Mouse (Mus musculus): ENCODE data around the gene Kansl1. TPM values are rescaled to one million over a fixed set of nuclear protein-coding genes. Genes with fewer than 3 reads are reported as not detected.

The Kansl1 gene
- total and polyA plus RNA-seq, 3 experiments: 17.3 to 48.4 (median 24.7) TPM

DNA sequence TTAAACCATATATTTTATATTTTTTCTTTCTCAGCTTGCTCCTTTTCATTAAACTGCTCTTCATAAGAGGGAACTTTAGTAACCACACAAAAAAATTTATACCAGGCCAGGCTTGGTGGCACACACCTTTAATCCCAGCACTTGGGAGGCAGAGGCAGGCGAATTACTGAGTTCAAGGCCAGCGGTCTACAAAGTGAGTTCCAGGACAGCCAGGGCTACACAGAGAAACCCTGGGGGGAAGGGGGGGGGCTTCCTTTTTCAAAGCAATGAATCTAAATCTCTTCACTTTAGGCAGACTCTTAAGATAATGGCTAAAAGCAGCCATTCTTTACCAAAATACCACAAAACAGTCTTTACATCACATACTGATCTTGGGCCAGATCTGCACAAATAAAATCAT lies 9.0 kb downstream of the Kansl1 start:
- peaks cover 0 to 24% of the 10 kb centered on the region in 2 experiments; a peak in 2 of 4 replicates for H3K4me1 ChIP-seq (ENCODE audit: control insufficient read depth in 1 of 2, insufficient read depth in 2 of 2)
- TF ChIP-seq CTCF (conservative IDR thresholded peaks at IDR 0.05 in 1 of 2, IDR thresholded peaks at IDR 0.05 in 1 of 2; ENCODE audit: low read depth in 2 of 2, low read length in 2 of 2) (no peak), PAX5 (IDR thresholded peaks at IDR 0.05; ENCODE audit: low read length) (no peak), ZMIZ1 (IDR thresholded peaks at IDR 0.05; ENCODE audit: low read depth, low read length) (no peak), EP300 (IDR thresholded peaks at IDR 0.05; ENCODE audit: low read length) (no peak), ZNF384 (IDR thresholded peaks at IDR 0.05; ENCODE audit: low read depth, low read length) (no peak)
- H3K79me2 ChIP-seq (replicated peaks; ENCODE audit: control insufficient read depth, extremely low read depth, insufficient read depth, poor library complexity, severe bottlenecking): peaks cover 31% of the 10 kb centered on the region
- H3K9me3 ChIP-seq (replicated peaks; ENCODE audit: low read length): no peaks in the 10 kb centered on the region
- no peak overlapping the region for H3K4me3 ChIP-seq (replicated peaks in 1 of 3; ENCODE audit: low read depth in 2 of 3, low read length in 2 of 3, poor library complexity in 1 of 3)
- no peak overlapping the region for H3K27ac ChIP-seq (ENCODE audit: insufficient read depth, low read depth)
- peaks cover 25 to 66% of the 10 kb centered on the region in 2 experiments for H3K36me3 ChIP-seq (replicated peaks in 1 of 2; ENCODE audit: control insufficient read depth in 1 of 2, insufficient read depth in 1 of 2, low read length in 1 of 2)
- no peak for DNase-seq (ENCODE audit: extremely low read depth)
- in situ Hi-C loops (cut with MboI; ENCODE audit: low pct_ligation_motif_present, low pct_unique_long_range_greater_than_20kb, low sequenced_read_pairs) (loop anchor here (5.0 to 10.0 kb wide), 2 partner anchors 127 to 155 kb away; no protein-coding TSS in a partner anchor), dilution Hi-C loops (cut with MboI; ENCODE audit: extremely low pct_ligation_motif_present, extremely low pct_unique_long_range_greater_than_20kb, low sequenced_read_pairs) (no loop called here)
- no peak overlapping the region for H3K4me2 ChIP-seq (ENCODE audit: insufficient read depth, low read depth, poor library complexity, severe bottlenecking)
- H3K9ac ChIP-seq (ENCODE audit: insufficient read depth, low read depth): no peak overlapping the region
- no peaks in the 10 kb centered on the region for H3K27me3 ChIP-seq (replicated peaks)

DNA sequence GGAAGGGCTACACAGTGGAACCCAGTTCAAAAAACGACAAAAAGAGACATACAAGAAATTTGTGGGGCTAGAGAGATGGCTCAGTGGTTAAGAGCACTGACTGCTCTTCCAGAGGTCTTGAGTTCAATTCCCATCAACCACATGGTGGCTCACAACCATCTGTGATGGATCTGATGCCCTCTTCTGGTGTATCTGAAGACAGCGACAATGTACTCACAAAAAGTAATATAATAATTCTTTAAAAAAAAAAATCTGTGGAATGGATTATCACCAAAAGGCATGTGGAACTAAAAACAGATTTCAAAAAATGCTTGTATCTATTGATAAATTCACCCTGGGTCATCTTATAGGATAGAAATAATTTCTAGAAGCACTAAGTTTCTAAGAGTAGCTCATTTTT lies 10.2 kb downstream of the Kansl1 start:
- no peak overlapping the region for H3K27ac ChIP-seq (ENCODE audit: insufficient read depth, low read depth)
- H3K9me3 ChIP-seq (replicated peaks; ENCODE audit: low read length): no peaks in the 10 kb centered on the region
- no peak overlapping the region for H3K9ac ChIP-seq (ENCODE audit: insufficient read depth, low read depth)
- peak; percentile 78; the same call in 1 of the 2 replicates for TF ChIP-seq MYC (IDR thresholded peaks at IDR 0.05; ENCODE audit: low read depth, low read length)
- TF ChIP-seq NELFE (IDR thresholded peaks at IDR 0.05; ENCODE audit: low read depth, low read length): no peak
- TF ChIP-seq SMC3 (IDR thresholded peaks at IDR 0.05; ENCODE audit: low read depth, low read length): peak; percentile 33; the same call in 1 of the 2 replicates
- TF ChIP-seq RAD21 (IDR thresholded peaks at IDR 0.05; ENCODE audit: low read depth, low read length): peak; percentile 27
- TF ChIP-seq CTCF (conservative IDR thresholded peaks at IDR 0.05 in 1 of 2, IDR thresholded peaks at IDR 0.05 in 1 of 2; ENCODE audit: low read depth in 2 of 2, low read length in 2 of 2): peak in 1 of 2 experiments; percentile 62; a peak in 2 of 4 replicates
- no peak for TF ChIP-seq MAX (IDR thresholded peaks at IDR 0.05; ENCODE audit: low read length)
- TF ChIP-seq ZNF384 (IDR thresholded peaks at IDR 0.05; ENCODE audit: low read depth, low read length): peak; percentile 63
- peaks cover 0 to 23% of the 10 kb centered on the region in 2 experiments; a peak in 2 of 4 replicates for H3K4me1 ChIP-seq (ENCODE audit: control insufficient read depth in 1 of 2, insufficient read depth in 2 of 2)
- H3K27me3 ChIP-seq (replicated peaks): no peaks in the 10 kb centered on the region
- in situ Hi-C loops (cut with MboI; ENCODE audit: low pct_ligation_motif_present, low pct_unique_long_range_greater_than_20kb, low sequenced_read_pairs) (loop anchor here (5.0 kb wide), 1 partner anchor 126 kb away; no protein-coding TSS in a partner anchor), dilution Hi-C loops (cut with MboI; ENCODE audit: extremely low pct_ligation_motif_present, extremely low pct_unique_long_range_greater_than_20kb, low sequenced_read_pairs) (no loop called here)
- DNase-seq (ENCODE audit: extremely low read depth): no peak
- H3K79me2 ChIP-seq (replicated peaks; ENCODE audit: control insufficient read depth, extremely low read depth, insufficient read depth, poor library complexity, severe bottlenecking): peaks cover 30% of the 10 kb centered on the region
- no peak overlapping the region for H3K4me3 ChIP-seq (replicated peaks in 1 of 3; ENCODE audit: low read depth in 2 of 3, low read length in 2 of 3, poor library complexity in 1 of 3)
- no peak overlapping the region for H3K4me2 ChIP-seq (ENCODE audit: insufficient read depth, low read depth, poor library complexity, severe bottlenecking)
- peaks cover 18 to 58% of the 10 kb centered on the region in 2 experiments for H3K36me3 ChIP-seq (replicated peaks in 1 of 2; ENCODE audit: control insufficient read depth in 1 of 2, insufficient read depth in 1 of 2, low read length in 1 of 2)

DNA sequence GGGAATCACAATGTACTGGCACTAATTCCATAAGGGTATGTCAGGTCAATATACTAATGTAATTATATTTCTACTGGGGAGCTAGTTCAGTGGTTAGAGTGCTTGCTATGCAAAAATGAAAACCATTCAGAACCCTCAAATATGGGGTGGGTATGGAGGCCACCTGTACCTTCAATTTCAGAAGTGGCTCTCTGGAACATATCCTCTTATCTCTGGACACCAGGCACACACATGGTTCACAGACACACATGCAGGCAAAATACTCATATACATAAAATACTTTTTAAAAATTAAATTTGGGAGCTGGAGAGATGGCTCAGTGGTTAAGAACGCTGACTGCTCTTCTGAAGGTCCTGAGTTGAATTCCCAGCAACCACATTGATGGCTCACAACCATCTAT lies 16.0 kb downstream of the Kansl1 start:
- dilution Hi-C loops (cut with MboI; ENCODE audit: extremely low pct_ligation_motif_present, extremely low pct_unique_long_range_greater_than_20kb, low sequenced_read_pairs): no loop called here
- Histone ChIP-seq H3K4me1 (ENCODE audit: control insufficient read depth in 1 of 2, insufficient read depth in 2 of 2) (peaks cover 0 to 19% of the 10 kb centered on the region in 2 experiments; a peak in 2 of 4 replicates), H3K9ac (ENCODE audit: insufficient read depth, low read depth) (no peak overlapping the region), H3K4me3 (replicated peaks in 1 of 3; ENCODE audit: low read depth in 2 of 3, low read length in 2 of 3, poor library complexity in 1 of 3) (no peak overlapping the region), H3K27me3 (replicated peaks) (no peaks in the 10 kb centered on the region), H3K9me3 (replicated peaks; ENCODE audit: low read length) (peaks cover 3% of the 10 kb centered on the region), H3K36me3 (replicated peaks in 1 of 2; ENCODE audit: control insufficient read depth in 1 of 2, insufficient read depth in 1 of 2, low read length in 1 of 2) (peaks cover 0 to 47% of the 10 kb centered on the region in 2 experiments), H3K27ac (ENCODE audit: insufficient read depth, low read depth) (no peak overlapping the region), H3K79me2 (replicated peaks; ENCODE audit: control insufficient read depth, extremely low read depth, insufficient read depth, poor library complexity, severe bottlenecking) (peaks cover 26% of the 10 kb centered on the region), H3K4me2 (ENCODE audit: insufficient read depth, low read depth, poor library complexity, severe bottlenecking) (no peak overlapping the region)
- DNase-seq (ENCODE audit: extremely low read depth): no peak
- no peak for TF ChIP-seq ZNF384 (IDR thresholded peaks at IDR 0.05; ENCODE audit: low read depth, low read length)
- no peak for TF ChIP-seq JUND (conservative IDR thresholded peaks at IDR 0.05; ENCODE audit: low read depth, low read length)
- TF ChIP-seq HCFC1 (IDR thresholded peaks at IDR 0.05; ENCODE audit: low read depth, low read length): no peak
- TF ChIP-seq EP300 (IDR thresholded peaks at IDR 0.05; ENCODE audit: low read length): no peak
- no peak for TF ChIP-seq KAT2A (IDR thresholded peaks at IDR 0.05; ENCODE audit: insufficient replicate concordance, low read length)
- TF ChIP-seq SIN3A (IDR thresholded peaks at IDR 0.05; ENCODE audit: low read length): no peak
- TF ChIP-seq ZKSCAN1 (IDR thresholded peaks at IDR 0.05; ENCODE audit: borderline replicate concordance, low read depth, low read length): no peak
- TF ChIP-seq ELF1 (IDR thresholded peaks at IDR 0.05; ENCODE audit: low read depth, low read length): no peak
- no peak for TF ChIP-seq MYC (IDR thresholded peaks at IDR 0.05; ENCODE audit: low read depth, low read length)
- no peak for TF ChIP-seq SMC3 (IDR thresholded peaks at IDR 0.05; ENCODE audit: low read depth, low read length)
- TF ChIP-seq MAZ (IDR thresholded peaks at IDR 0.05; ENCODE audit: low read depth, low read length): no peak
- no peak for TF ChIP-seq RCOR1 (conservative IDR thresholded peaks at IDR 0.05; ENCODE audit: low read depth, low read length)
- TF ChIP-seq PAX5 (IDR thresholded peaks at IDR 0.05; ENCODE audit: low read length): no peak
- no peak for TF ChIP-seq CTCF (conservative IDR thresholded peaks at IDR 0.05 in 1 of 2, IDR thresholded peaks at IDR 0.05 in 1 of 2; ENCODE audit: low read depth in 2 of 2, low read length in 2 of 2)
- TF ChIP-seq UBTF (IDR thresholded peaks at IDR 0.05; ENCODE audit: low read depth, low read length): no peak
- no peak for TF ChIP-seq TBP (conservative IDR thresholded peaks at IDR 0.05; ENCODE audit: low read depth, low read length)
- no peak for TF ChIP-seq JUN (IDR thresholded peaks at IDR 0.05; ENCODE audit: insufficient read depth, low read depth, low read length)
- no peak for TF ChIP-seq MAX (IDR thresholded peaks at IDR 0.05; ENCODE audit: low read length)
- TF ChIP-seq POLR2A (IDR thresholded peaks at IDR 0.05; ENCODE audit: low read depth, low read length): no peak
- in situ Hi-C loops (cut with MboI; ENCODE audit: low pct_ligation_motif_present, low pct_unique_long_range_greater_than_20kb, low sequenced_read_pairs): no loop called here

Data from CH12.LX (cell line).